Mouse (Mus musculus) stomach, embryonic 16.5 days (tissue): ENCODE data around the gene Klk1b8. TPM values are rescaled to one million over a fixed set of nuclear protein-coding genes. Genes with fewer than 3 reads are reported as not detected.
"Not testable (repeated sequence)": the region's sequence is repeated elsewhere in the genome, so short reads cannot be mapped to it uniquely, and the experiment has no call there.

Source experiments
- ATAC-seq: fragments of 200-750 bp; cut with Nextera tagmentation; 2 replicates; pipeline ENCODE4 v1.8.0; 2017; ENCODE audit warnings: moderate number of reproducible peaks, moderate TSS enrichment; ENCODE audit not compliant: insufficient read depth, low FRiP score
- H3K27ac ChIP-seq: fragments of 300-500 bp; sonication (generic); 2 replicates; pipeline ENCODE4 v1.5.1; 2014; ENCODE audit warnings: low read length
- H3K27me3 ChIP-seq: fragments of 300-500 bp; sonication (generic); 2 replicates; pipeline ENCODE4 v1.6.1; 2014; ENCODE audit warnings: low read length, control low read depth, mixed read lengths; ENCODE audit not compliant: control insufficient read depth, insufficient read depth
- H3K36me3 ChIP-seq: fragments of 300-500 bp; sonication (generic); 2 replicates; pipeline ENCODE4 v1.6.1; 2014; ENCODE audit warnings: low read length; ENCODE audit not compliant: control insufficient read depth, insufficient read depth
- H3K4me1 ChIP-seq: fragments of 300-500 bp; sonication (generic); 2 replicates; pipeline ENCODE4 v1.6.1; 2014; ENCODE audit warnings: low read length, control low read depth, mixed read lengths; ENCODE audit not compliant: control insufficient read depth, insufficient read depth
- H3K4me2 ChIP-seq: fragments of 300-500 bp; sonication (generic); 2 replicates; pipeline ENCODE4 v1.6.1; 2014; ENCODE audit warnings: low read depth, low read length, mixed read lengths
- H3K4me3 ChIP-seq: fragments of 300-500 bp; sonication (generic); replicated peaks from 2 replicates; pipeline ENCODE4 v1.5.1; 2014; ENCODE audit warnings: mild to moderate bottlenecking, low read length
- H3K9ac ChIP-seq: fragments of 300-500 bp; sonication (generic); 2 replicates; pipeline ENCODE4 v1.6.1; 2014; ENCODE audit warnings: low read length
- H3K9me3 ChIP-seq: fragments of 300-500 bp; sonication (generic); replicated peaks from 2 replicates; pipeline ENCODE4 v1.6.1; 2016; ENCODE audit warnings: low read length, control low read depth; ENCODE audit not compliant: control insufficient read depth
- WGBS: fragments of 180-500 bp; shearing (Covaris S2); extraction: QIAGEN DNeasy Blood & Tissue Kit; methylation state at CpG from one replicate; pipeline ENCODE4 v1.1.7; 2014; 5-methylcytosine and 5-hydroxymethylcytosine counted together
- polyA plus RNA-seq: library from polyadenylated mRNA; unstranded; fragments of >200 nt; fragmentation: Nextera tagmentation; extraction: Ambion mirVana; gene quantifications from 2 replicates; pipeline ENCODE4 v1.2.1, GENCODE M21; 2015

The Klk1b8 gene
- polyA plus RNA-seq, 1 experiment from 2014 or later: 1.3 TPM

GRCm38 (mm10) chr7:43928521-43928920 is 21.9 kb upstream of the Klk1b8 start:
- Histone ChIP-seq H3K9me3 (no peaks in the 10 kb centered on the region), H3K4me3 (no peak overlapping the region), H3K36me3 (no peaks in the 10 kb centered on the region), H3K4me1 (no peaks in the 10 kb centered on the region), H3K27ac (no peak overlapping the region), H3K9ac (no peak overlapping the region), H3K27me3 (no peaks in the 10 kb centered on the region), H3K4me2 (no peak overlapping the region)
- ATAC-seq: no peak
- WGBS: 34% methylated on average over 4 of the region's 4 CpGs

DNA sequence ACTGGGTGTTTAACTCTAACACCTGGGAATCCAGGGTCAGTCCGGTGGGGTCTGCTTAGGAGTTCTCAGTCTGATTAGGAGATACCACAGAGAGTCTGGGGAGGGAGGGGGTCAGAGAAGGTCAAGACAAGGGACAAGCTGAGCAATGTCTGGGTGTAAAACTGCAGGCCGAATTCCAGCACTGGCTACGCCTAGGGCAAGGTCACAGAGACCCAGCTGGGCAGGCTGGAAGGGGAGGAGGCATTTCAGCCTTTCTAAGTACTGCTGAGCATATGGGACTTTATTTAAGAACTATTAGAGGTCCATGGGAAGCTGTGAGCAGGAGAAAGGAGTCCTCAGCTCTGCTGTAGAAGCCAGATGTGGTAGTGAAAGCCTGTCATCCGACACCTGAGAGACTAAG is 18.1 kb upstream of the Klk1b8 start:
- ATAC-seq: no peak
- H3K4me2 ChIP-seq: no peak overlapping the region
- no peak overlapping the region for H3K9ac ChIP-seq
- no peak overlapping the region for H3K4me3 ChIP-seq
- no peaks in the 10 kb centered on the region for H3K36me3 ChIP-seq
- H3K27me3 ChIP-seq: no peaks in the 10 kb centered on the region
- H3K9me3 ChIP-seq: no peaks in the 10 kb centered on the region
- WGBS: 47% methylated on average over 4 of the region's 4 CpGs
- H3K4me1 ChIP-seq: no peaks in the 10 kb centered on the region
- no peak overlapping the region for H3K27ac ChIP-seq

DNA sequence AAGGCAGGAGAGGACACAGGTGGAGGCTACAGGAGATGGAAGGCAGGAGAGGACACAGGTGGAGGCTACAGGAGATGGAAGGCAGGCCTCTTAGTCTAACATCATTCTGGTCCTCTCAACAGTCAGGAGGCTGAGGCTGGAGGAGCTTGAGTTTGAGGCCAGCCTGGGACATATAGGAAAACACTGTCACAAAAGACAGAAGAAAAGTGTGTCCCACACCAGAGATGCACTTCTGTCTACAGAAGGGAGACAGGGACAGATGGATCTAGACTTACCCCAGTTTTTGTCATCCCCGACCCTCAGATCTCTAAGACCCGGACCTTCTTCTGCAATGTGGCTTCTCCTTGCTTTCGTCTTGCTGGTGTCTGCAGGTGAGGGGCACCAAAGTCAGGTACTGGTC is 17.0 kb upstream of the Klk1b8 start, which contains the start of gene Klk15:
Gene Klk15 (plus strand): TSS at position 301 of the 400 bp plus-strand sequence.
- H3K4me3 ChIP-seq: no peak within 1 kb of the TSS
- ATAC-seq: no peak
- H3K9ac ChIP-seq: no peak within 1 kb of the TSS
- H3K27ac ChIP-seq: no peak within 1 kb of the TSS
- WGBS: 88% methylated on average over 3 of the region's 3 CpGs
- H3K36me3 ChIP-seq: no peaks in the 10 kb centered on the region
- H3K4me1 ChIP-seq: no peaks in the 10 kb centered on the region
- no peak within 1 kb of the TSS for H3K4me2 ChIP-seq
- H3K27me3 ChIP-seq: no peaks in the 10 kb centered on the region
- H3K9me3 ChIP-seq: no peaks in the 10 kb centered on the region

GRCm38 (mm10) chr7:43934747-43935146 is 15.7 kb upstream of the Klk1b8 start:
- Histone ChIP-seq H3K4me3 (no peak overlapping the region), H3K27me3 (no peaks in the 10 kb centered on the region), H3K9me3 (no peaks in the 10 kb centered on the region), H3K9ac (no peak overlapping the region), H3K27ac (no peak overlapping the region), H3K4me1 (no peaks in the 10 kb centered on the region), H3K36me3 (no peaks in the 10 kb centered on the region), H3K4me2 (no peak overlapping the region)
- WGBS: 56% methylated on average over 3 of the region's 3 CpGs
- no peak for ATAC-seq

- Histone ChIP-seq H3K9ac (no peak overlapping the region), H3K9me3 (no peaks in the 10 kb centered on the region), H3K4me3 (no peak overlapping the region), H3K36me3 (no peaks in the 10 kb centered on the region), H3K27me3 (no peaks in the 10 kb centered on the region), H3K4me2 (no peak overlapping the region), H3K4me1 (no peaks in the 10 kb centered on the region), H3K27ac (no peak overlapping the region)
- no peak for ATAC-seq
- 73% methylated on average over 14 of the region's 14 CpGs for WGBS
These were observed 13.9 kb upstream of the Klk1b8 start for GRCm38 (mm10) chr7:43936551-43936950.

GRCm38 (mm10) chr7:43942293-43942692 is 8.2 kb upstream of the Klk1b8 start:
- WGBS: 63% methylated on average over 3 of the region's 3 CpGs
- not testable (repeated sequence) for H3K4me1 ChIP-seq, H3K36me3 ChIP-seq, H3K27ac ChIP-seq, H3K9ac ChIP-seq, H3K4me3 ChIP-seq, H3K4me2 ChIP-seq, H3K27me3 ChIP-seq, H3K9me3 ChIP-seq
- ATAC-seq: 0 out of 2 replicates have a peak, but pooled peaks have one; percentile 54

DNA sequence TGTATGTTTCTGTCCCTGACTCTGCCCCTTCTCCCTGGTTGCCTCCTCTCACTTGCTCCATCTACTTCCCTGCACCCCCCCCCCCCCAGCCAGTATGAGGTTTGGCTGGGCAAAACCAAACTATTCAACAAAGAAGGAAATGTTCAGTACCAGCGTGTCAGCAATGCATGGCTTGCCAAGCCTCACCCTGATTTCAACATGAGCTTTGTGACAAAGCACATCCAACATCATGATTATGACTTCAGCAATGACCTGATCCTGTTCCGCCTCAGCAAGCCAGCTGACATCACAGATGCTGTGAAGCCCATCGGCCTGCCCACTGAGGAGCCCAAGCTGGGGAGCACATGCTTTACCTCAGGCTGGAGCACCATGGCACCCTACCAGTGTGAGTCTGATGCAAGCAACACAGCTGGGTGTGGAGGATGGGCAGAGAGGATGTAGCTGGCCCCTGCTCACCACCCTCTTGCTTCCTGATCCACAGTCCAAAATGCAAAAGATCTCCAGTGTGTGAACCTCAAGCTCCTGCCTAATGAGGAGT is 5.7 kb upstream of the Klk1b8 start:
- H3K36me3 ChIP-seq: no peaks in the 10 kb centered on the region
- no peaks in the 10 kb centered on the region for H3K9me3 ChIP-seq
- no peak overlapping the region for H3K4me3 ChIP-seq
- no peaks in the 10 kb centered on the region for H3K27me3 ChIP-seq
- no peak overlapping the region for H3K4me2 ChIP-seq
- H3K9ac ChIP-seq: no peak overlapping the region
- no peak overlapping the region for H3K27ac ChIP-seq
- no peaks in the 10 kb centered on the region for H3K4me1 ChIP-seq
- WGBS: 74% methylated on average over 3 of the region's 3 CpGs
- no peak for ATAC-seq

DNA sequence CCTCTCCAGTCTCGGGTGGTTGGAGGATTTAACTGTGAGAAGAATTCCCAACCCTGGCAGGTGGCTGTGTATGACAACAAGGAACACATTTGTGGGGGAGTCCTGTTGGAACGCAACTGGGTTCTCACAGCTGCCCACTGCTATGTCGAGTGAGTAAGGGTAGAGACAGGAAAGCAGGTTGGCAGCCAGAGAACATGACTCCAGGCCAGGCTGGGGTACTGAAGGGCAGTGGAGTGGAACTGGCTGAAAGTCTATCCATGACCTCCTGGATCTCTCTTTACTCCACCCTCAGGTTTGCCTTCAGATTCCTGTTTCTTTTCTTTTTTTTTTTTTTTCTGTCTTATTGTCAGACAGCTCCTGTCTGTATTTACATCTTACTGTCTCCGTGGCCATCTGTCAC is 2.2 kb downstream of the Klk1b8 start:
- Histone ChIP-seq H3K4me1 (no peaks in the 10 kb centered on the region), H3K9ac (no peak overlapping the region; the same call in 1 of the 2 replicates), H3K9me3 (no peaks in the 10 kb centered on the region), H3K27ac (no peak overlapping the region), H3K36me3 (no peaks in the 10 kb centered on the region), H3K27me3 (no peaks in the 10 kb centered on the region), H3K4me2 (no peak overlapping the region), H3K4me3 (no peak overlapping the region)
- WGBS: 61% methylated on average over 4 of the region's 4 CpGs
- ATAC-seq: no peak

DNA sequence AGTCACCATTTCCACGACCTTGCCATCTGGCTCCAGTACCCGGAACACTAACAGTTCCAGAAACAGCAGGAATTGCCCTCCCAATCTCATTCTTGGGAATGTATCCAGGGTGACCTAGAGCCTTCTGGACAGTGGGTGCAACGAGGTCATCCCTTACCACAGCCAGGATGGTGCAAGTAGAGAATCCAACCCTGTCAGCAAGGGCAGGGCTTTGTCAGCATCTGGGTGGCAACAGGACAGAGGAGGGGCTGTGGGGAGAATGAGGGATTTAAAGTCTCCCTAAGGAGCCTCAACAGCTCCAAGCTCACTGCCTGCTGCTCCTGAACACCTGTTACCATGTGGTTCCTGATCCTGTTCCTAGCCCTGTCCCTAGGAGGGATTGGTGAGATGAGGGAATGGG is 16.0 kb downstream of the Klk1b8 start, which contains the start of gene Klk1b1:
Gene Klk1b1 (plus strand): TSS at position 301 of the 400 bp plus-strand sequence.
- no peaks in the 10 kb centered on the region for H3K9me3 ChIP-seq
- H3K36me3 ChIP-seq: no peaks in the 10 kb centered on the region
- H3K27me3 ChIP-seq: no peaks in the 10 kb centered on the region
- WGBS: 63% methylated on average over 3 of the region's 3 CpGs
- H3K4me3 ChIP-seq: no peak within 1 kb of the TSS
- H3K4me1 ChIP-seq: no peaks in the 10 kb centered on the region
- H3K4me2 ChIP-seq: no peak within 1 kb of the TSS
- no peak within 1 kb of the TSS for H3K9ac ChIP-seq
- no peak within 1 kb of the TSS for H3K27ac ChIP-seq
- no peak for ATAC-seq
